Mouse (Mus musculus) forebrain, embryonic 10.5 days (tissue): ENCODE measurements around the gene Tti1. TPM values are rescaled to one million over a fixed set of nuclear protein-coding genes. Genes with fewer than 3 reads are reported as not detected.

ENCODE experiments used
- DNase-seq: peaks from one replicate; pipeline ENCODE4 v3.0.0-alpha.2; 2017; ENCODE audit warnings: low spot score; ENCODE audit errors: extremely low spot score
- H3K27ac ChIP-seq: fragments of 300-500 bp; sonication (generic); 2 replicates; pipeline ENCODE4 v1.5.1; 2016; ENCODE audit warnings: mild to moderate bottlenecking
- H3K27me3 ChIP-seq: fragments of 300-500 bp; sonication (generic); 2 replicates; pipeline ENCODE4 v1.6.1; 2016; ENCODE audit warnings: mild to moderate bottlenecking; ENCODE audit not compliant: poor library complexity, severe bottlenecking
- H3K36me3 ChIP-seq: fragments of 300-500 bp; sonication (generic); replicated peaks from 2 replicates; pipeline ENCODE4 v1.6.1; 2016; ENCODE audit warnings: mild to moderate bottlenecking, moderate library complexity
- H3K4me1 ChIP-seq: fragments of 300-500 bp; sonication (generic); 2 replicates; pipeline ENCODE4 v1.6.1; 2016
- H3K4me3 ChIP-seq: fragments of 300-500 bp; sonication (generic); 2 replicates; pipeline ENCODE4 v1.5.1; 2016; ENCODE audit warnings: mild to moderate bottlenecking, moderate library complexity
- H3K9me3 ChIP-seq: fragments of 300-500 bp; sonication (generic); 2 replicates; pipeline ENCODE4 v1.6.1; 2016; ENCODE audit warnings: mild to moderate bottlenecking, moderate library complexity
- WGBS: fragments of 180-500 bp; shearing (Covaris S2); methylation state at CpG from one replicate; pipeline ENCODE4 v1.1.7; 2016; 5-methylcytosine and 5-hydroxymethylcytosine counted together
- polyA plus RNA-seq: library from polyadenylated mRNA; unstranded; fragments of >200 nt; fragmentation: Nextera tagmentation; extraction: Ambion mirVana; gene quantifications from 2 replicates; pipeline ENCODE4 v1.2.1, GENCODE M21; 2016

The Tti1 gene
- polyA plus RNA-seq, 1 experiment from 2014 or later = 44.7 TPM

DNA sequence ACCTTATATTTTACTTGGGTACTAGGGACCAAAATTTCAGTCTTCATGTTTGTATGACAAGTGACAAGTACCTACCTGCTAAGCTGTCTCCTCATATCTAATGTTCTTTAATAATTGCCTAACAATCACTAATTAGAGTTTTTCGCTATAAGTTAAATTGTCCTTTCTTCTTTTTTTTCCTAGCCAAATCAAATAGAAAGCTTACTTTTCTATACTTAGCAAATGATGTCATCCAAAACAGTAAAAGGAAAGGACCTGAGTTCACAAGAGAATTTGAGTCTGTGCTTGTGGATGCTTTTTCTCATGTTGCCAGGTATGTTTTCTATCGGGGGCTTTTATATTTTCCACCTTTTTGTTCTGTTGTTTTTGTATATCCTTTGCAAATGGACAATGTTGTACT is 7.6 kb upstream of the Tti1 start:
- DNase-seq = no peak
- Histone ChIP-seq H3K27ac (no peak overlapping the region), H3K4me3 (no peak overlapping the region), H3K27me3 (no peaks in the 10 kb centered on the region), H3K9me3 (no peaks in the 10 kb centered on the region), H3K36me3 (peaks cover 73% of the 10 kb centered on the region), H3K4me1 (peaks cover 9% of the 10 kb centered on the region)
- 94% methylated on average over 2 of the region's 2 CpGs for WGBS

DNA sequence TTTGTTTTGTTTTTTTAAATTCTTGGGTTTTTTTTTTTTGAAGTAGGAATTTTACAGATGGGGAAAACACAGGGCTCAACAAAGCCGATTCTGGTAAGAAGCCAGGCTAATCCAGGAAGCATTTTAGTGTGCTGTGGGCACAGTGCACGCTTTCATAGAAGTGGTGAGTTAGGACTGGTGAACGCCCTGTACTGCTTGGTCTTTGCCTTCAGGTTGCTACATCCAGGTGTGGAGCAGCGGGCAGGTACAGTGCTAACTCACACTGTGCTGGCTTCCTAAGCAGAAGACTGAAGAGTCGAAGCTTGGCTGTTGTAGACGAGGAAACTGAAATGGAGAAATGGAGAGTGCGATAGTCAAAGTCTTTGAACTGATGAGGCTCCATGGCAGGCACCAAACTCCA is 1.8 kb upstream of the Tti1 start:
- Histone ChIP-seq H3K4me3 (peak overlapping the region; percentile 96), H3K27ac (no peak overlapping the region), H3K27me3 (no peaks in the 10 kb centered on the region), H3K36me3 (peaks cover 30% of the 10 kb centered on the region), H3K9me3 (no peaks in the 10 kb centered on the region), H3K4me1 (peaks cover 39% of the 10 kb centered on the region)
- no peak for DNase-seq
- 88% methylated on average over 7 of the region's 7 CpGs for WGBS

DNA sequence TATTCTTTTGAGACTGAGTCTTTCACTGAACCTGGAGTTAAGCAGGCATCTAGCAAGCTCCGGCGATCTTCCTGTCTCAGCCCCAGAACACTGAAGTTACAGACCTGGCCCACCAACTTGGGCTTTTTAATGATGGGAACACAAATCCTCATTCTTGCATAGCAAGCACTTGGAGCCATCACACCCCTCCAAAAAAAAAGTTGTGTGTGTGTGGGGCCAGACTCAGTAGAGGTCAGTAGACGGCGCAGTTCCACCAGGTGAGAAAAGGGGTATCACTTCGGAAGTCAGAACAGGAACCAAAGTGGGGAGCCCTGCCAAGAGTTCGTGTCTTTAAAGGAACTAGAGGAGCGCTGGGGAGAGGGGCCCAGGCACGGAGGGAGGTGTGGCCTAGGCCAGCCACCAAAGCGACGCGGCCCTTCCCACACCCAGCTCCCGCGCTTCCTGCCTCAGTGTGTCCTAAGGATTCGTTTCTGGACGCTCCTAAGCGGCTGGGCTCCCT is 329 bp downstream of the Tti1 start:
- peaks cover 20% of the 10 kb centered on the region for H3K36me3 ChIP-seq
- peak overlapping the region; percentile 99 for H3K27ac ChIP-seq
- WGBS = 3% methylated on average over 16 of the region's 16 CpGs
- no peaks in the 10 kb centered on the region for H3K9me3 ChIP-seq
- H3K4me1 ChIP-seq = peaks cover 39% of the 10 kb centered on the region
- no peak for DNase-seq
- peak overlapping the region; percentile 96 for H3K4me3 ChIP-seq
- H3K27me3 ChIP-seq = no peaks in the 10 kb centered on the region

DNA sequence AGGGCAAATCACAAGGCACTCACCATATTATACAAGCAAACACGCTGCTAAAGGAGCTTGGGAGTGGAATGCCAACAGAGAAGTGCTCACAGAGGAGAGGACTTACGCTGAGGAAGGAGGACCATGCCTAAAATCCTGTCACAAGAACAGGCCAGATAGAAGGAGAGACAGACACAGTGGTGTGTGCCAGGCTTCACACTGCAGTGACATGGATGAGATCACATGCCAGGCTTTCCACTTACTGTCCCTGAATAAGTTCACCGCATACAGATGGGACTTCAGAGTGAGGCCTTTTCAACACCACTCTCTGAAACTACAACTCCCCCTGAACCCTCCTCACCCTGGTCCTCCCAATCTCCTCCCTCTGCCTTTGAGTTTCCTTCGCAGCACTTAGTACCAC is 10.9 kb downstream of the Tti1 start:
- DNase-seq = no peak
- Histone ChIP-seq H3K36me3 (peaks cover 9% of the 10 kb centered on the region; the same call in 1 of the 2 replicates), H3K4me1 (no peaks in the 10 kb centered on the region), H3K27me3 (no peaks in the 10 kb centered on the region), H3K27ac (no peak overlapping the region), H3K9me3 (no peaks in the 10 kb centered on the region), H3K4me3 (no peak overlapping the region)
- 91% methylated on average over 4 of the region's 4 CpGs for WGBS

DNA sequence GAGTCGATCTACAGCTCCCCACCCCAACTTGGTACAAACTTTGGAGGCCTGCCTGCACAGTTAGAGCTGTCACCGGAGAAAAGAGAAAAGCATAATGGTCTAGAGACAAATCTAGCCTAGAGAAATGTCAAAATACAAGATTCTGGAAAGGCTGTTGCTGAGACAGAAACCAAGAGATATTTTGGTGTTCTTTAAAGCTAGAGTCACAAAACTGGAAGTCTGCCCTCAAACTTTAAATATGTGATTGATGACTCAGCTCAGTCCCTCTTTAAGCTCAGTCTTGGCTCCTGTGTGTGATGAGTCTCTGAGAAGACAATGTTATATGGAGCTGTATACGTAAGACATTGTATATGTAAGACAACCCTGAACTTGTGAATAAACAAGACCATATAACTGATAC is 15.6 kb downstream of the Tti1 start:
- no peak overlapping the region for H3K4me3 ChIP-seq
- H3K9me3 ChIP-seq = no peaks in the 10 kb centered on the region
- peaks cover 40% of the 10 kb centered on the region for H3K36me3 ChIP-seq
- DNase-seq = no peak
- WGBS = 94% methylated on average over 3 of the region's 3 CpGs
- H3K4me1 ChIP-seq = no peaks in the 10 kb centered on the region
- H3K27me3 ChIP-seq = no peaks in the 10 kb centered on the region
- no peak overlapping the region for H3K27ac ChIP-seq

DNA sequence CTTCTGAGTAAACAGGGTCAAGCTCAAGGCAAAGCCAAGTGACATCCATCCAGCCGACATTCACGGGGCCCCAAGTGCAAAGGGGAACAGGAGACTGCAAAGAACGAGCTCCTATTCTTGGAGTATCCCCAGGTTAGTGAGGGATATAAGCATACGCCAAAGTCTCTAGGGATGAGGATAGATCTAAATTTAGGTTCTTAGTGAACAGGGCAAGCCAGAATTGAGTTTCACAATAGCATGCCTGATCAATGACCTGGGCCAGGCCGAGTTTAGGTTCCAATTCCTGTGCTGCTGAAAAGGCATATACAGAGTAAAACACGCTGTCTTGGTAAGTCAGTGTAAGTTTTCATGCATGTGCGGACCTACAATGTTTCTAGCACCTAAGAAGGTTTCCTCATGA is 18.9 kb downstream of the Tti1 start:
- 93% methylated on average over 7 of the region's 7 CpGs for WGBS
- H3K36me3 ChIP-seq = peaks cover 69% of the 10 kb centered on the region

DNA sequence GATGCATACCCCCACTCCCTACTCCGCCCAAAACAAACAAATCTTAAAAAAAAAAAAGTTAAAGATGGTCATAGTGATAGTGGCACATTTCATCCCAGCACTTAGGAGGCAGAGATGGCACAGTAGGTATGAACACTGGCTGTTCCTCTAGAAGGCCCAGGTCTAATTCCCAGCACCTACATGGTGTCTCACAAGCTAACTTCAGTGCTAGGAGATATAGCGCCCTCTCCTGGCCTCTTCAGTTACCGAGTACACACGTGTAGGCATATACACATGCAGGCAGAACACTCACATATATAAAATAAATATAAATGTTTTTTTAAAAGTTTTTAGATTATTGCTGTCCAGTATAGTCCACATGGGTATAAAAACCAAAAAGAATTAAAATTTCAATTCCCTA is 22.6 kb downstream of the Tti1 start:
- WGBS = 89% methylated on average over 4 of the region's 4 CpGs
- no peak for DNase-seq
- H3K4me3 ChIP-seq = no peak overlapping the region
- H3K27me3 ChIP-seq = no peaks in the 10 kb centered on the region
- H3K36me3 ChIP-seq = peaks cover 70% of the 10 kb centered on the region
- no peak overlapping the region for H3K27ac ChIP-seq
- no peaks in the 10 kb centered on the region for H3K4me1 ChIP-seq
- no peaks in the 10 kb centered on the region for H3K9me3 ChIP-seq

More for the DNA sequence above, 18.9 kb downstream of the Tti1 start:
- H3K27me3 ChIP-seq = no peaks in the 10 kb centered on the region
- H3K9me3 ChIP-seq = no peaks in the 10 kb centered on the region
- H3K4me1 ChIP-seq = no peaks in the 10 kb centered on the region
- no peak overlapping the region for H3K27ac ChIP-seq
- no peak for DNase-seq
- no peak overlapping the region for H3K4me3 ChIP-seq

DNA sequence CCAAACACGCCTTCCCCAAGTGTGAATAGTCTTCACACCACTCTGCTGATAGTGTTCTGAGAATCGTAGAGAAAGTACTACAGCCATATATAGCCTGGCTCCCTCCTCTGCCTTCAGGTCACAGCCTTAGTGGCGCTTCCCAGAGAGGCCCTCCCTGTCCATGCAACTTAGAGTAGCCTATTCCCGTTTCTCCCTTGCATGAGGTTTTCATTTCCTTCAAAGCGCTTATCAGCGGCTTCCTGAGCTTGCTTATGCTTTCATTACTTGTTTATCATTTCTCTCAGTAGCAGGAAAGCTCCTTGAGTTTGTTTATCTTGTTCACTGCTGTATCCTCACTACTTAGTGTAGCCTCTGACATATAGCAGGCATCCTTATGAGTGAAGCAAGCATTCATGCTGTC is 23.6 kb downstream of the Tti1 start:
- Histone ChIP-seq H3K4me1 (no peaks in the 10 kb centered on the region), H3K36me3 (peaks cover 71% of the 10 kb centered on the region), H3K27me3 (no peaks in the 10 kb centered on the region), H3K27ac (no peak overlapping the region), H3K9me3 (no peaks in the 10 kb centered on the region), H3K4me3 (no peak overlapping the region)
- WGBS = 92% methylated on average over 6 of the region's 6 CpGs
- no peak for DNase-seq

DNA sequence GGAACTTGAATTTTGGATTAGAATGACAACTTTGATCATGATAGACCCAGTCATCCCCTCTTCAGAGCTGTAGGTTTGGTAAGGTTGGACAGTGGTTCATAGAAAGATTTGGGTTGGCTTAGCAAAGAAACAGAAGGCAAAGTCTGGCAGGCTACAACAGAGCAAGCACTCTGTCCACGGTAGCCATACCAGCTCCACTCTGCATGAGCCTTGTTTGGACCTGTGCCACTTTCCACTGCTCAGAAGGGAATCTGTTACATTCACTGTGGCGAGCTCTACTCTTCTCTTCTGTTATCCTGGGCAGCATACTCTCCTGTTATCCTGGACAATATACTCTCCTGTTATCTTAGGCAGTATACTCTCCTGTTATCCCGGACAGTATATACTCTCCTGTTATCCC is 29.4 kb downstream of the Tti1 start:
- Histone ChIP-seq H3K27ac (no peak overlapping the region), H3K4me1 (no peaks in the 10 kb centered on the region), H3K27me3 (no peaks in the 10 kb centered on the region), H3K4me3 (no peak overlapping the region), H3K36me3 (peaks cover 64% of the 10 kb centered on the region), H3K9me3 (no peaks in the 10 kb centered on the region)
- 91% methylated on average over 3 of the region's 3 CpGs for WGBS
- DNase-seq = no peak

DNA sequence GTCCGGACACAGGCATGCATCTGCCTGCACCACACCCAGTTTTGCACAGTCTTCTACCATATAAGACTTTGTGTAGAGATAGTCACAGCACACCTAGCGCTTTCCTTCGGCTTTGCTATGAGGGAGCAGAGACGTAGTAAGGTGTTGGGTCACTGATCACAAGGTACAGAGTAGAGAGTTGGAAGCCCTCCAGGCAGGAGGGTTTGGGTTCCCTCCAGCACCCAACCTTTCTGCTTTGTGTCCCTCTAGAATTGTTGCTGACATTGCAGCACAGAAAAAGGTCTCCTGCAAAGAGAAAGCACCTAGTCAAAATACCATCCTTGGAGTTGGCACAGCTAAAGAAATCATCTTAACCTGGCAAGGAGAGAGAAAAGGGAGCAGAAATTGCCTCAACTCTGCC is 35.7 kb downstream of the Tti1 start:
- Histone ChIP-seq H3K36me3 (peaks cover 96% of the 10 kb centered on the region), H3K9me3 (no peaks in the 10 kb centered on the region), H3K27me3 (no peaks in the 10 kb centered on the region), H3K27ac (no peak overlapping the region), H3K4me3 (no peak overlapping the region), H3K4me1 (no peaks in the 10 kb centered on the region)
- DNase-seq = no peak
- WGBS = 95% methylated on average over 4 of the region's 4 CpGs

DNA sequence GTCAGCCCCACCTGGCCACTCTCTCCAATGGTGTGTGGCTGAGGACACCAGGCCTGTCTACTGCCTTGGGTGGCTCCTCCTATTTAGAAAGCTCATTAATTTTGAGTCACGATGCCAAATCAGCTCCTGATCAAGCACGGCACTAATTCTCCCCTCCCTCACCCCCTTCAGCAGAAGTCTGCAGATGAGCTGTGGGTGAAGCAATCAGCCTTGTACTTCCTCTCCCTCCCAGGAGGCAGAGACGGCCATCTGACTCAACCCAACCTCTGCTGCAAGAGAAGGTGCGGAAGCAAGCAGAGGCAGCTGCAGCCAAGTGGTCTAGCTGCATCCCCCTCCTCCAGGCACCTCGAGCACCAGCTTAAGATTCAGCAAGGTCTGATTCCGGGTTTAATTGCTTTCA is 37.2 kb downstream of the Tti1 start:
- Histone ChIP-seq H3K36me3 (peaks cover 94% of the 10 kb centered on the region), H3K4me1 (no peaks in the 10 kb centered on the region), H3K9me3 (no peaks in the 10 kb centered on the region), H3K27me3 (no peaks in the 10 kb centered on the region), H3K27ac (no peak overlapping the region), H3K4me3 (no peak overlapping the region)
- DNase-seq = no peak
- WGBS = 87% methylated on average over 6 of the region's 6 CpGs

DNA sequence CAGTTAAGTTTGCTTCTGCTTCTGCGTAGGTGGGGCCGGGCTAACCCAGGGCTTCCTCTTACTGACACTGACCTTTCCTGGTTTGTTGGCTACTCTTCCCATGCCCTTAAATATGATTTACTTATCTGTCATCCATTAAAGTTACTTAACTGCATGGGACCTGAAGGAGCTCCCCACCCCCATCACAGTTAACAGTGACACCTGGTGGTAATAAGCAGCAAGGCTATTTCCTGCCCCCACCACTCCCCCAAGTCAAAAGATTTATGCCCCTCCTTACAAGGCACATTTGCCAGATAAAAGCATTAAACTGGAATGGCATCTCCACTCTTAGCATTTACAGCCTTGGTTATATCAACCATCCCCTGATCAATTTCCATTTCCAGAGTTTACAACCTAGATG is 38.3 kb downstream of the Tti1 start:
- 97% methylated on average over 2 of the region's 2 CpGs for WGBS
- no peaks in the 10 kb centered on the region for H3K4me1 ChIP-seq
- no peak for DNase-seq
- no peaks in the 10 kb centered on the region for H3K27me3 ChIP-seq
- H3K36me3 ChIP-seq = peaks cover 92% of the 10 kb centered on the region
- H3K27ac ChIP-seq = no peak overlapping the region
- H3K4me3 ChIP-seq = no peak overlapping the region
- no peaks in the 10 kb centered on the region for H3K9me3 ChIP-seq

DNA sequence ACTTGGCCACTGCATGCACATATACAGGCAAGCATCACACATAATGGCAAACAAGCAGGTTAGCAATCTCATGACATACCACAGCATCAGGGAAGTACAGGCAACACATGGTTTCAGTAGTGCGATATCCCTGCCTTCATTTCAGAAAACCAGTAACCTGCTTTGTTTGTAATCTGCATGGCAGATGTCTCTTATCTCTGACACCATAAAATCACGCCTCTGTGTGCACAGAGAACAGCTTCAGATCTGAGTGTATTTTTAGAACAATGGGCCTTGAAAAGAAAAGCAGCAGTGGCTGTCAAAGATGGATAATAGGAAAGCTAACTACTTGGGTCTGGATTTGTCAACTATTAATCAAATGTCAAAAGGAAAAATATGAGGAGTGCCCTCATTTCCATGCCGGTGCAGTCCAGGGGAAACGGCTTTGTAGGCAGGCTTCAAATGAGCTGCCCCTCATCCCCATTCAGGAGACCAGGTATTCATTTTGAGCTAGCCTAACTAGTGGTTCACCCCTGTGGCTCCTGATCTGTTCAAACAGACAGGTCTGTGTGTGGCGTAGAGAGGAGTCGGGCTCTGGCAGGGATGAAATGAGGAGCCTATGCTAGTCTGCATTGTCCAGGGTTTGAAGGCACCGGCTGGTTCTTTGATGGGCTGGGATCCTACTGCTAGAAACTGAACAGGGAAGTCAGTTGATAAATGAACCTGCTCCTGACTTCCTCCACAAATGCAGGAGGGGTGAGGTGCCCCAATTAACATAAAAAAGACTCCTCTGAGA is 39.6 kb downstream of the Tti1 start:
- Histone ChIP-seq H3K27ac (no peak overlapping the region), H3K9me3 (no peaks in the 10 kb centered on the region), H3K4me3 (no peak overlapping the region), H3K27me3 (no peaks in the 10 kb centered on the region), H3K36me3 (peaks cover 81% of the 10 kb centered on the region), H3K4me1 (no peaks in the 10 kb centered on the region)
- DNase-seq = no peak
- 91% methylated on average over 7 of the region's 7 CpGs for WGBS
